Mouse (Mus musculus) retina, postnatal 1 day (tissue): Measurements from ENCODE around the gene Ccdc39.

Experiments
- DNase-seq: peaks from one replicate; pipeline ENCODE4 v3.0.0-alpha.2; 2012

The Ccdc39 gene

DNA sequence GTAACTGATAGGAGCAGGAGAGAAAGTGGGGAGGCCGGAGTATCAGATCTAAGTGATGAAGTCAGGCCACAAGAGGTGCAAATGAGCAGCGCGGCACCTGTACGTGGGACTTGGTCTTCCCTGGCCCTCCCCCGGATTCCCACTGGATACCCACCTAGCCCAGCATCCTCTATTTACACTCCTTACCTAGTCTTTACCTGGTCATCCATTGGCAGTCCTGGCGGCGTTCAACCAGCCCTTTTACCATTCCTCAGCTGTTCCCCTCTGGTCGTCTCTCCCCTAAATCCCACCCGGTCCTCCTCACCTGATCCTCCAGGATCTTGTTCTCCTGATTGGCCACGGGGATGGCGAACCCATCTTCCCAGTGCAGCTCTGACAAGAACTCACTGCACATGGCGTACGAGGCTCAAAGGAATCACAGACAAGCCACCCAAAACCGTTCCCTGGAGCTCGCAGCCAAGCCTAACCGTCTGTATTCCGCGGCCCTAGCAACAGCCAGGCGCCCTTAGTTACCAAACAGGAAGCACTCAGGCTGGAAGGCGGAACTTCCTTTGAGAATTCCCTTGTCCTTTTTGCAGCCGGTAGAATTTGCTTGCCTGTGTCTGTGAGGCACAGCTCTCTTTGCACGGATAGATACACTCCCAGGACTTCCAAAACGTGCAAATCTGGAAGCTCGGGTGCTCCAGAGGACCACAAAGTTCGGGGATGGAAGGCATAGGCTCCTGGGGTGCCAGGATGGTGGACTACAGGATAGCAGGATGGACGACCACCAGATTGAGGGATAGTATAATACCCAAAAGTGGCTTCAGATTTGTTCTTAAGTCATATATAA, at the start of gene Ccdc39:
Ccdc39 (minus strand) TSS at position 510 of the 832 bp plus-strand sequence.
- DNase-seq = peak; percentile 92

DNA sequence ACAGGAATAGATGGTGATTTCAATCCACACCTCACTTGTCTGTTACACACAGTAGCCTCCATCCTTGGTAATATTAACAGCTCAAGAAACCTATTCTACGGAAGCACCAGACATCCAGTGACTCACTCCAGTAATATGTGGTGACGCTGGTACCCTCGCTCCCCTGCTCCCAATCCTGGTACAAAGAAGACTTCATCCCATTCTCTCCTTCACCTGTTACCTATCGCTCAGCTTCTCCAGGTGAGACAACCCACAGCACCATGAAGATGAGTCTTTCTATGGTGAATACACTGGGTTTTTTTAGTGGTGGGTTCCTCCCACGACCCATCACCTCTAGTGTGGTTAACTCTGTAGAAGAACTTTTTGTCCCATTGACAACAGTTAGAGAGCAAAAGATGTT, 49.3 kb upstream of the Ccdc39 start:
- DNase-seq = no peak

DNA sequence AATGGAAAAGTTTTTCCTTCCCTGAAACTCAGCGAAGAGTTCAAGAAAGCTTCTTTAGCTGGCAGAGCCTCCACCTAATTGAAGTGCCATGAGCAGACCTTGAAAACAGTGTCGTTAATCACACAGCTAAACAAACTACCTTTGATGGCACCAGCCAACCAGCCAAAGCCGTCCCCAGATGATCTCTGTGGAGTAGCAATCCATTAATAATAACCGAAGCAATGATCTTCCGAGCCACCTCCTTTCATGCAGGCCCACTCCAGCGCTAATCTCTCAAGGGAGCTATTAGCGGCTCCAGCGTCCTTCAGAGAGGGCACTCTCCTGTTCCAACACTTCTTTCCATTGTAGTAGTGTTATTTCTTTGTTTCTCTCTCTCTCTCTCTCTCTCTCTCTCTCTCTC, 43.3 kb upstream of the Ccdc39 start:
- peak; percentile 26 for DNase-seq

DNA sequence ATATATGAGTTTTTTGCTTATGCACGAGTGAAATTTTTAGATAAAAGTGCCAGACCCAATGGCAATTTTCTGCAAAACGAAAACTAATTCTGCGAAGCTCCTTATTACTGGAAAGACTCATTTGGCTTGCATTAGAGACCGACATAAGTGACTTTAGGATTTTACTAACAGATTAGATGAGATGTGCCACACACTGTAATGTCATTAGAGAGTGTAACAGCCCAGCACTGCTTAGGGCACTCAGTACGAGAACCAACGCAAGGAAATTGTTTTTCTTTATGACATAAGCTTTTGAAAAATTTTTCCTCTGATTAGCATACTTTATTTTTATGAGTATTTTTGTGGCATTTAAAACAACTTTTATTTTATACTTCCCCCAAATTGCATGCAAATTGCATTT, 39.0 kb upstream of the Ccdc39 start:
- no peak for DNase-seq

DNA sequence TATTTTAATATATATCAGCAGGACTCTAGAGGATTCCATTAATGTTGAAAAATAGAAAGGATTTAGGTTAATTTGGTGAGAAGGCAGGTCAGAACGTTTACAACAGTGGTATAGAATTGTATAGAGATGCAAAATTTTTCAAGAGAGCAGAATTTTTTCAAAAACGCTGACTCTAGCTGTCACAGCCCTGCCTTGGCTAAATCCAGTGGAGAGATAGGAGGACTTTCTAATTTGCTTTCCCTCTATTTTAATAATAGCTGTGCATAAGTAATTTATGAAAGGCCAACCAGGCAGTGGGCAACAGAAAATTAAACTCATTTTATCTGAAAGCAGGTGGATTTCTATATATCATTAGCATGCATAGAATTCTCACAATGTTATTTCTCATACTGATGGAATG, 38.6 kb upstream of the Ccdc39 start:
- no peak for DNase-seq

DNA sequence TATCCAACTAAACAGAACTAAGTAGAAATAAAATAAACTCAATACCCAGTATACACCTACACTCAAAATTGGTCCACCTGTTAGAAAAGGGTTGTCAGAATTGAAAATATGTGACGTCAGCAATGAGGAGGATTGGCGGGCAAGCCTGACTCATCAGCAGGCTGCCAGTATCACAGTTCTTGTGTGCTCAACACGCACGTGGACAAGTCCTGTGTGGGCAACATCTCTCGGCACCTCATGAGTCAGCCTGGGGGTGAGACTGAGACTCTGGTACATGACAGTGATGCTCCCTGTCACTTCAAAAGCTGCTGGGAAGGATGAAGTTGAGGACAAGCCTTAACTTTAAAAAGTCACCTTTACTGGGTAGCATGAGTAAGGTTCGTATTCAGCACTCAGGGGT, 34.6 kb upstream of the Ccdc39 start:
- DNase-seq = no peak

DNA sequence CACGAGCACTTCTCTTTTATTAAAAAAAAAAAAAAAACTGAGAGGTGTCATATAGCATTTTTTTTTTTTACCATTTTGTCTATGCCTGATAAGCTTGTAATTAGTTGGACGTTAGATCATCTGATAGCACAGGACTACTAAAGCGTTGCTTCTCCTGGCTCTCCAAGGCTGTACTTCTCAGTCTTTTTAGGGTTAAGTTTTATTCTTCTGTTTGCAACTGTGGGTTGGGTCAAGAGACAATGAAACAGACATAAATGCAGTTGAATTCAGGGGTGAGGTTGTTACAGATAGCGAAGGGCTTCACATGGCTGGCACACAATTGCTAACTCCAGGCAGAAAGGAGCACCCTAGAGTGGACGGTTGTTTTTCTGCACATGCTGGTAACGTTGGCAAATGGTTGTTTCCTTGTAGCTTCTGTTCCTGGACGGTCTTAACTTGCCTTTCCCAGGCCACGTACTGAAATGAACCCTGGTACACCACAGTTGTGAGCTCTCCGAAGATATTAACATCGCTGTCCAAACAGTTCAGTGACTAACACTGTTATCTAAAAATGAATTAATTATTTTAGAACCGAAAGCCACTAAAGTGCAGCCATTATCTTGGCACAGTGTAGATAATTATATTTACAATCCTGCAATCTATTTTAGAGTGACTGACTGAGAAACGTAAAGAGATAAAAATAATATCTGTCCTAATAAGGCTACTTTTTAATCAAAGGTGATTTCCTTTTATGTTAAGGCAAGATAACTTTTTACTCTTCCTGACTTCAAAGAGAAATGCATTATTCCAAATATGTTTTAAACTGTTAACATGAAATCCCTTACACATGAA, 30.6 kb upstream of the Ccdc39 start:
- no peak for DNase-seq

DNA sequence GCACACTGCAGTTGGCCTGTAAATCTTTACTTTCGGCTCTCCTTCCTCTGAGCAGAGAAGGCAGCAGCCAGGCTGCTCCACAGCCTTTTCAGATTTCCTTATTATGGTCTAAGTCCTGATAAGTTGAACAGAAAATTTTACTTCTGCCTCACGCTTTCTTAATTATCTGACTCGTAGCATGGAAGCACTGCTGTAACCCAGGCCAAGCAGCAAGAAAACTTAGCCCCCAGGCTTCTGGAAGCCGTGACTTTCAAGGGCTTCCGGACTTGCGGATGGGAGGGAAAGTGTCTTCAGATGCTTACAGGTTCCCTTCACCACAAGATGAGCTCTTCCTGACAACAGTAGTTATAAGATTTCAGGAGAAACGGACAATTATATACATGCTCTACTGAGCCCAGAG, 29.7 kb upstream of the Ccdc39 start:
- no peak for DNase-seq

DNA sequence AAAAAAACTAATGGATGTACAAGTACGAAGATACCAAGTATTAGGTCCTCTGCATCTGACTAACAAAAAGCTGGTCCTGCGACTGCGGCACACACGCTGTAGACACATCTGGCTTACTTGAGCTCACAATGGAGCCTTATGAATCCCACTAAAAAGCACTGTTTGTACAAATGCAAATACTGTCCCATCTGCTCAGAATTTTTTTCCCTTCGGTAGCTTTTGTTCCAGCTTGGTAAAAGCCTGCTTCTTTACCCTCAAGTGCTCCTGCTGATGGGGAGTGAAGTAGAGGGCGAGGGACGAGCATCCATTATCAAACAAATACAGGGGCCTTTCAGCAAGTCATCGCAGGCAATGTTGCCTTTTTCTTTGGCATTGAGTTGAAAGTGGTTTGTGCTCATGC, 29.3 kb upstream of the Ccdc39 start:
- no peak for DNase-seq

DNA sequence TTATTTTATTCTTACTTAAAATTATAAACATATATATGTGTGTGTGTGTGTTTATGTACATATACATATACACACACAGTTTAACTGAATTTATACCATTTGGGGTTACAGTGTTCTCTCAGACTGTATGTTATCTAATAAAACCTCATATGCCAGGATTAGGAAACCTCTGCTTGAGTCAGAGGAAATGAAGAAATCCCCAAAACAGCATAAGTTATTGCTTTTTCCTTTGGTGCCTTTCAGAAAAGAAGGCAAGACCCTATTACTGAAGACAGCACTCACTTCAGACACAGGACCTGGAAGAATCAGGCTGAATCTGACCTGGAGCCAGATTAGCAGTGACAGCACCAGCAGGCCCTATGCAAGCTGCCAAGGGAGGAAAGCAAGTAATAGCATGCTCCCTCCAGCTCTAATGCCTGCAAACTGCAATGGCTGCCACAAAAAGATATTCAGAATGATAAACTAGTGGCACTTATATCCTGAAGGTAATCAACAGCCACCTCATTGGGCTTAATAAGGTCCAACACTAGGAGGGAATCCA, 20.0 kb upstream of the Ccdc39 start:
- DNase-seq = no peak

DNA sequence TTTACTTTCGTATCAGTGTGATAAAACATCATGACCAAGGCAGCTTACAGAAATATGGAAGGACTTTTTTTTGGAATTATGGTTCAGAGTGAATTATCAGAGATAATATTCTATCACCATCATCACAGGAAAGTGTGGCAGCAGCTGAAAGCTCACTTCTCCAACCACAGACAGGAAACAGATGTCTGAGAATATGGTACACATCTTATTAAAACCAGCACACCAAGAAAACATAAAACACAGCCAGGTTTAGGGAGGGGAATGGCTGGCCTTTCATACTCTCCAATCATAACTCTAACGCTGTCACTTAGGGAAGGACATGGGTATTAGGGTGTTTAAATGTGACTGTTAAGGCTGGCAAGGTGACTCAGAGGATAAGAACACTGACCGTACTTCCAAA, 14.8 kb upstream of the Ccdc39 start:
- no peak for DNase-seq

DNA sequence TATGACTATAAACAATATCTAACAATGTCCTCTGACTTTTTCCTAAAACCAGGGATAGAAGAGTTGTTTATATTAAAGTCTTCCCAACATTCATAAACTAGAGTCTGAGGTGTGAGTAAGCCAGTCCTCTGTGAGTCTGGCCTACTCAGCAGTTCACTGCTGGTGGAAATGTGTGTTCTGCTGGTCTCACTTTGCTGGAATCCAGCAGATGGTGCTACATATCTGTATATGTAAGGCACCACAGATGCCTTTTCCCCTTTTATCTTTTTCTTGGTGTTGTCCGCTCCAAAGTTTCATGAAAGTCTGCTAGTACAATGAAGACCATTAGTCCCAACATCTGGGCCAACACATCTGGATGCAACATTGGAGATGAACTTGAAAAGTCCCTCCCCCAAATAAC, 9.0 kb upstream of the Ccdc39 start:
- DNase-seq = no peak

DNA sequence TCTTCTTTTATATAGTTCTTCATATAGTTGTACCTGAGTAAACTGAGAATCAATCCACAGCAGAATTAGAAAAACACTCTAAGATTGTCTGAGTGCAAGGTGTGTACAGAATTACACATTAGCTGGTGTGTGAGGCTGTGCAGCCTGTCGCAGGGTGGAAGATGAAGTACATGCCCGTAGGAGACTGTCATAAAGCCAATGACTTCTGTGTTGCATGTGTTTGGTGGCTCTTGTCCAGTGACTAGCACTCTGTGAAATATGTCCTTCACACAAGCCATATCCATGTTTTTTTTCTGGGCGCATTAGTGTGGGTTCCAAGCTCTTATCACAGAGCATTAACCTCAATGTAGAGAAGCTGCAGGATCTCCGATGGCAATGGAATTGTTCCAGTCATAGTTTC, 6.7 kb upstream of the Ccdc39 start:
- no peak for DNase-seq

DNA sequence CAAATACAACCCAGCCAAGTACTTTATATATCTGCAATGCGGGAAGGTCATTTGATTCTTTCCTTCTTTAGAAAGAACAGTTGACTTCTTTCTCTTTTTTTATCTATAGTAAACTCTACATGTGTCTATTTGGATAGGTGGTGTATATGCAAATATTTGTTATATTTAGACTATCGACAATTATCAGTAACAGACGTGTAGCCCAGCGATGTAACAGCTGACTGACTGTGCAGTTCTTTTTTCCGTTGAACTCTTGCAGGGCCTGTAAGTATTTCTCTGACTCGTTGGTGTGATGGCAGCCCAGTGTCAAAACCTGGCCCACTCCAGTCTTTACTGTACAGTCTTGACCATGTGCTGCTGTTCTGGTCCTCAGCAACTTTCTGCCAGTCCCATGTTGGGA, 2.5 kb upstream of the Ccdc39 start:
- DNase-seq = no peak

DNA sequence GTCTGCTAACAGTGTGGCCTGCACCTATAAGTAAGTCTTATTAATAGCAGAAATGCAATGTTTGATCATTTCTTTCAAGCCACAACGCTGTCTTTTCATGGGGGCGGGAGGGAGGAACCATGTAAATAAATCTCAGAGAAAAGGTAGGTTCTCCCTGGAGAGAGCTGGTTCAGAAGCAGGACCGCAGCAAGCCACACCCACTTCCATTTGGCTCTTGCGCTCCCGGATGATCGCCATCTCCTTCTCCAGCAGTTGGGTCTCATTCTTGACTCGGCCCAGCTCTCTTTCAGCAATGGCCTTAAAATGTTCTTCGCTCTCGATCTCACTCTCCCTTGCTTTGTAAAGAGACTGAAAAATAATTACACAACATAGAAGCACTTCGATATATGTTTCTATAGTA, 5.2 kb downstream of the Ccdc39 start:
- DNase-seq = no peak

DNA sequence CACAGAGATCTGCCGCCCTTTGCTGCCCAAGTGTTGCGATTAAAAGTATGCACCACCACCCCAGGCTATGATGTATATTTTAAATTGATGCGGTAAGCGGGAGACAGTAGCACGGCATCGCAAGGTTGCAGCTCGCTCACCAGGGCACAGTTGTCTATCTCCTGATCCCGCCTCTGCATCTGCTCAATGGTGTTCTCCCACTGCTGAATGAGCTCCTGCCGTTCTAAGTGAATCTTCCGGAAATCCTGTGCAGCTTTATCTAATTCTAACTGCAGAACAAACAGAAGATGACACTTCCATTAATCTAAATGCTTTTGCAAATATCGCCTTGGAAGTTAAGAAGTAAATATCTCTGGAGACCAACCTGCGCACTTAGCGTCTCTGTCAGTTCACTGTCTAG, 7.5 kb downstream of the Ccdc39 start:
- no peak for DNase-seq

DNA sequence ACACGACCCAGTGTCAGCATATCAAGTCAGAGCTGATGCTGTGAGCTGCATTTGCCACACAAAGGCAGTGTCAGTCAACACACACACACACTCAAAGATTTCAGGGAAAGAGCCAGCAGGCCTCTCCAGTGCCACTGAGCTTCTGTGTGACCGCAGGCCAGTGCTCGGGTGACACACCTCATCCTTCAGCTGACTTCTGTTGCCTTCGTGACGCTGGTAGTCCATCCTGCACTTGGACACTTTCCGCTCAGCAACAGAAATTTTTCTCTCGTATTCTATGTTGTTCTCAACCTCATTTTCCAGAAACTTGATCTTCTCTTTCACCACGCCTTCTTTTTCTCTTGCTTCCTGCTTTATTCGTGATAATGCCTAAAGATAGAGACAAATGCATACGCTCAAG, 11.8 kb downstream of the Ccdc39 start:
- no peak for DNase-seq

DNA sequence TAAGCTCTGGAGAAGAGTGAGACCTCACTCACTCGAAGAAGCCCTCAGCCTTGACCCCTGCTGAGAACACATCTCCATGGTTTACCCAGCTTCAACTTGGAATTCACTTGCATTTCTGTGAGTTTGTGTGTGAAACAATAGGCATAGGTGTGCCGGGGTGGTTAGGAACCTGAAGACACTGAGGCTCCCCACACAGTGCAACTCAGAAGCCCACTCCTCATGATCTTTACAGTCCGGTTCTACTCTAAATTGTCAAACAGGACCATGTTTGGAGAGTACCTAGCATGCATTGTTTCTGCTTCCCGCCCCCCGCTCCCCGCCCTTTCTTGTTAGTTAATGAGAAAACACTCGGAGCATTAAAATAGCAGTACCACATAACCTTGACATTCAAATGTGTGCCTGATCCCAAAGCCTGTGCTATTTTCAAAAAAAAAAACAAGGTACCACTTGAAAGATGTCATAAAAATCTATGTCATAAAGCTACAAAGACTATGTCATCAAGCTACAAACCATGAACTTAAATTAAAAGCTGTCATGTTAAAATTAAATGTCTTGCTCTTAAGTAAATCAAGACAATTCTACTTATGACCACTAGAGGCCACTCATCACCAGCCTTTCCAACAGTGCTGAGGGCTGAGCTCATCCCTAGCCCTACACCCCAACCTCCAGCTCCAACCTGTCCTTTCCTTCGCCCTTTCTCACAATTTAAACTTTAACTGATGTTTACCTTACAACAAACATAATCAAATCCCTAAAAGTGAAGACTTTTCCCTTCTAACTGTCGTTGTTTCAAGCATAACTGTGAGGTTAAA, 19.8 kb downstream of the Ccdc39 start:
- DNase-seq = peak; percentile 74

DNA sequence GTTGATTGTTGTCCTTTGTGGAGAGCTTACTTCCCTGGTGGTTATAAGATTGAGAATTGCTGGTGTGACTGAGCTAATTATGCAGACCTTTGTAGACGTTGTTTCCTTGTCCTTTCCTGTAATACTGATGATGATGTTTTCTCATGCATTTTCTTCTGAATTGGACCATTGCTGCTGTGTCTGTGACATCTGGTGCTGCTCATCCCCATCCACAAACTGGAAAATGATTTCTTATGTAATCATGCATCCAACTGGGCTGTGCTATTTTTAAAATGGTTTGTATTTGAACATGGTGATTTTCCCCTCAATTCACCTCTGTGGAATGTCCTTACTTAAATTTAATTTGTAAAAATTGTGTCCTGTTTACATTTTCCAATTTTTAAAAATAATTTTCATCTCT, 37.0 kb downstream of the Ccdc39 start:
- DNase-seq = no peak

DNA sequence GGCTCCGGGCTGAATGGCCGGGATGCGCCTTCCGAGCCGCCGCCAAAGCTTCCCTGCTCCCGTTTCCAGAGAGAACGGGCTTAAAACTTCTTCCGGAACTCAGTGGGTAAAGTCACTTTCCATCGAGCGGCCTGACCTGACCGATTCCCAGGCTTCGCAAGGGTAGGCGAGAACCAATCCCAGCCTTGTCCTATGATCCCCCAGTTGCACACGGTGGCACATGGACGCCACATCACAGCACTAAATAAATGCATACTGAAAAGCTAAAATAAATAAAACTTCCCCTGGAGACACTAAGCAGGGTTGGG, 43.6 kb downstream of the Ccdc39 start:
- no peak for DNase-seq

DNA sequence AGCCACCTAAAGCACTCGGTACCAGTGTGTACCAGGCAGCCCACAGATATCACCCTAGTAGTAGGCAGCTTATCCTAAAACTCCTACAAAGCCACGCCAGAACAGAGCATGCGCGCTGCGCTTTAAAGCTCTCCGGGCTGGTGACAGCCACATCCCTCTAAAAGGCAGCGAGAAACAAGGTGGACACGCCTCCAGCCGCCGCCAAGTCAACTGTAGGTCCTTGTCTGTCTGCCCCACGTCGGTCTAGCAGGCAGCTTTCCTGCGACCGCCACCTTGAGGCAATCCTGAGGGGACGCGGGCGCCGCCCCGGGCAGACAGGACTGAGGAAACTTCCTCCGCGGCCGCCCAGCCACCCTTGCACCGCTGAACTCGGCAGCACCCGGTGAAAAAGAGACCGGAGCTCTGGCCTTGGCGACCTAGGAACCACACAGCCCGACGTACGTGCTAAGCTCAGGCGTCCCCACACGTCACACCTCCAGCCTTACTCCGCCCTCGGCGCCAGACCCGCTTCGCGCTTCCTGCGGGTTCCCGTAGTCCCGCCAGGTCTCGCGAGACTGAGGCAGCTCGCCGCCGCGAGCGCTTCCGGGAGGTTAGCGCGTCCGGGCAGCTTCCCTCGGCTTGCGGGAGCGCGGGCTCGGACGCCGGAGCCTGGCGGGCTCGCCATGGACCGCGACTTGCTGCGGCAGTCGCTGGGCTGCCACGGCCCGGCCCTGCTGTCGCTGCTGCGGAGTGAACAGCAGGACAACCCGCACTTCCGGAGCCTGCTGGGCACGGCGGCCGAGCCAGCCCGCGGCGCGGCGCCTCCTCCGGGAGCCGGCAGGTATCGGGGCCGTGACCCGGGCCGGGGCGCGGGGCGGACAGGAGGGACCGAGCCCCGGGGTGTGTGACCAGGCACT, 44.2 kb downstream of the Ccdc39 start, which contains the start of gene Ttc14:
Ttc14 (plus strand) TSS at position 216 of the 896 bp plus-strand sequence.
- peak; percentile 98 for DNase-seq

DNA sequence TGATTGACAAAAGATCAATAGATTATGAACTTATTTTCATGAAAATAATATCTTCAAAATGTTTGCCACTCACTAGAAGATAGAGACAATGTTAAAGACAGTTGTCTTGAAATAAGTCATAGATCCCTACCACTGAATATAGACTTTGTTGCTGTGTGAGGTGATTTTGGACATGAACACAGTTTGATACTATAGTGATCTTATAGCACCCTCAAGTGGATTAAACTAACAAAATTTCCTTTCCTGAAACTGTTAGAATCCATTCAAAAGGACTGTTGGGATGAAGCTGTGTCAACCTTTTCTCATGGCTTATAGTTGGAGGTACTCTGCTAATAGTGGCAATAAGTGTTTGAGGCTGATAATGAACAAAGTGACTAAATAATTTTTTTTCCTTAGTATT, 53.1 kb downstream of the Ccdc39 start:
- peak; percentile 18 for DNase-seq
